Mouse (Mus musculus) thymus, postnatal 4 days (tissue): ENCODE results near the gene Ddit4l.
"Not testable (repeated sequence)": the region's sequence is repeated elsewhere in the genome, so short reads cannot be mapped to it uniquely, and the experiment has no call there.

ENCODE experiments used
- DNase-seq: peaks from one replicate; pipeline ENCODE4 v3.0.0; 2021

Gene Ddit4l

GRCm38 (mm10) chr3:137621312-137621711 lies at the start of gene Ddit4l:
Gene Ddit4l (plus strand): TSS chr3:137621612.
- not testable (repeated sequence) for DNase-seq

GRCm38 (mm10) chr3:137576146-137576545 lies 45.3 kb upstream of the Ddit4l start:
- DNase-seq: no peak

- DNase-seq: no peak
Measured at GRCm38 (mm10) chr3:137586376-137586969, 34.9 kb upstream of the Ddit4l start.

DNA sequence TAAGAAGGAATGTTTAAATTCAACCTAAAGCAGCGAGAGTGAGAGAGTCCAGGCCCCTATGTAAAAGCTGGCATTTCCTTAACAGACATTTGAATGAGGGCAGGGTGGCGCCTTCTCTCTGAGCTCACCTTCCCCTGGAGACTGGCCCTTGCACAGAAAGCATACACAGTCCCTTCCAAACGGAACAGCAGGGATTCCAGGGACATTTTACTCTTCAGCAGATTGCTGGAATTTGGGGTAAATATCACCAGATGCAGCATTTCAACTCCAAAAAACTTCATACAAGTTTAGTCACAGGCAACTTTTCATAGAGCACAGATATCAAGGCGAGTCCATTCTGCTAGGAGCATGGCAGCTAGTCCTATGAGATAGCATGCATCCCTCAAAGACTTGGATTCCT lies 31.6 kb upstream of the Ddit4l start:
- DNase-seq: no peak

- no peak for DNase-seq
Measured at GRCm38 (mm10) chr3:137594332-137594905, 27.0 kb upstream of the Ddit4l start.

DNA sequence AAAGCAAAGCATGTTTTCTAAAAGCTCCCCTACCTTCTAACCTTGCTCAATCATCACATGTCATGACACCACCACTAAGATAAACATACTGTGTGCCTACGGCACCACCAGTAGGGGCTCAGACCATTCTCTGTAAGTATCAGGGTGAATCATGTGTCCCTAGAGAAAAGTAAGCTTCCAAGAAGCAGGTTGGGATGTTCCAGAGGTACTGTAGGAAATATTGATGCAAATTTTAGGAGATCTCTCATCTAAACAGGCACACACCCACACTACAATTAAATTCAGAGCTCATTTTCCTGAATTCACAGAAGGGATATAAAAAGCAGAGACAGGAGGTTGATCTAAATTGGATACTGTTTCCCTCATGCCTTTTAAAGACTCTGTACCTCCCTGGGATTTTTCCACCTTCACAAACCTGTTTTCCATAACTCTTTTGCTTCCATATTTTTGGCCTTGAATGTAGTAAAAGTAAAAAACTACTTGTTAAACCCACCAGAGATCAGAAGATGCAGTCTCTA lies 12.4 kb upstream of the Ddit4l start:
- no peak for DNase-seq

DNA sequence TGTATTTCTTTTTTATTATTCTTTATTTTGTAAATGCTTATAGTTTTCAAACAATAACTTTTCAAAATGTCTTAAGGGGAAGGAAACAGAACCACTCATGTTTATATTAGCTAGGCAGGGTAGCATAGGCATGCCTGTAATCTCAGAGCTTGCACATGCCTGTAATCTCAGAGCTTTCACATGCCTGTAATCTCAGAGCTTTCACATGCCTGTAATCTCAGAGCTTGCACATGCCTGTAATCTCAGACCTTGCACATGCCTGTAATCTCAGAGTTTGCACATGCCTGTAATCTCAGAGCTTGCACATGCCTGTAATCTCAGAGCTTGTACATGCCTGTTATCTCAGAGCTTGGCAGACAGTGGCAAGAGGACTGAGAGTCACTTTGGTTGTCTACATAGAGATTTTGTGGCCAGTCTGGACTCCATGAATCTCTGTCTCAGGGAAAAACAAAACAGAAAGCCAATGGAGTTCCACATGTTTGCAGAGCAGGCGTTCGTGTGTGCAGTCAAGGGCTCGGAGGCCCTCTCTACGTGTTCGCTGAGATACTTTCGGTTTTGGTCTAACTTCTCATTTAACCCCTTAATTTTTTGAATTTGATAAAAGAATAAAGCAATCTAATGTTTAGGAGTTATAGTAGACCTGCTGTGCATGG lies 10.8 kb upstream of the Ddit4l start:
- no peak for DNase-seq

DNA sequence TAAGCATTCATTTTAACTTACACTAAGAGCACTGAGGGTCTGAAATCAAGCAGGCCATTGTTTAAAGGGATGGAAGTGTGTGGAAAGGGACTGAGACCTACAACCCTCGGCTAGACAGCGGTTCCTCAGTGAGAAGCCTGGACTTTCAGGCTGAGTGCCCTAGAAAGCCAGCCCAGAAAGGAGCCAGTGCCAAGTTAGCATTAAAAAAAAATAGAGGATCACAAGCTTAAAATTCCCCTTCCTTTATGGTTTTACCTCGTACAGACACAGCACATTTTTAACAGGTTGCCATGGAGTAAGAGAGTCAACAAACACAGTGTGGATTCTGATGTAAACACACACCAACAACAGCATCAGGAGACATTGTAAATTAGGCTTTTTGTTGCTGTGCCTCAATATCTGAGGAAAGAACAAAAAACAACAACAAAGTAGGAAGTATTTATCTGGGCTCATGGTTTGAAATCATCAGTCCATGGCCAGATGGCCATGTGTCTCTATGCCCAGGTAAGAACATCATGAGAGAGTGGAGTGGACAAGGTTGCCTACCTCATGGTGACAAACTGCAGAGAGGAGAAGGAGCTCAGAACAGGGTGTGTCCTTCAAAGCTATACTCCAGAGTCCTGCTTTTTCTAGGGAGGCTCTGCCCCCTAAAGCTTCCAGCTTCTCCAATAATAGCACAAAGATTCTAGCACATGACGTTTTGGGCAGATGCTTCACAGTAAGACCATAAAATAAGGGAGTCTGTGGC lies 10.1 kb upstream of the Ddit4l start:
- no peak for DNase-seq

DNA sequence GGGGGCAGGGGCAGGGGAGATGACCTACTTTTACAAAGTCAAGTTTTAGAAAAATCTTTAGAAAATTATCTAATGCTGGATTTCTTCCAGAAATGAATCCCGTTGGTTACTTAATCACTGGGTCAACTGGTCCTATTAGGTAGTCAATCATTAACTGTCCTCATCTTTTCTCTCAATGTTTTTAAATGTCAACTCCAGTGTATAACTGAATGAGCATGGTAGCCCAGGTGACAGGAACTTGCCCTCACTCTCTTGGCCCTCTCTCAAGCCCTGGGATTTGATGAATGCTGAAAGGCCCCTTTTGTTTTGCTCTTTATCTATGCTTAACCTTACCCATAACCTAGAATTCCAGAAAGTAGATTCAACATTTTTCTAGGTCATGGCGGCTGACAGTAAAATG lies 9.4 kb upstream of the Ddit4l start:
- no peak for DNase-seq

- DNase-seq: no peak
Measured at GRCm38 (mm10) chr3:137620540-137620939, 872 bp upstream of the Ddit4l start.

DNA sequence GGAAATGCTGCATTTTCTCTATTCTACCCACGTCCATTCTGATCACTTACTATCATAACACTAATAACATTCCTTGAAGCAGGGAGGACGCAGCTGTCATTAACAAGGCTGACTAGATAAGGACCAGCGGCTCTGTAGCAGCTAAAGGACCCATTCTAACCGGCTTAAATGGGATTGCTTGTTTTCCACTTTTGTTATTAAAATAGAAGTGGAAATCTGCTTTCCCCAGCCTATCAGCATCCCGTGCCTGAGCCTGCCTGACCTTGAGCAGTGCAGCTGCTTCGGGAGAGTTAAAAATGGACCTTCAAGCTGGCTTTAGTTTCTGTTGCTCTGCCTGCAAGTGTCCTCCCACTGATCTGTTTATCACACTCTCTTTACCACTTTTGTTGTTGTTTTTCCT lies 679 bp downstream of the Ddit4l start:
- no peak for DNase-seq

GRCm38 (mm10) chr3:137622895-137623580 lies 1.6 kb downstream of the Ddit4l start:
- DNase-seq: no peak

DNA sequence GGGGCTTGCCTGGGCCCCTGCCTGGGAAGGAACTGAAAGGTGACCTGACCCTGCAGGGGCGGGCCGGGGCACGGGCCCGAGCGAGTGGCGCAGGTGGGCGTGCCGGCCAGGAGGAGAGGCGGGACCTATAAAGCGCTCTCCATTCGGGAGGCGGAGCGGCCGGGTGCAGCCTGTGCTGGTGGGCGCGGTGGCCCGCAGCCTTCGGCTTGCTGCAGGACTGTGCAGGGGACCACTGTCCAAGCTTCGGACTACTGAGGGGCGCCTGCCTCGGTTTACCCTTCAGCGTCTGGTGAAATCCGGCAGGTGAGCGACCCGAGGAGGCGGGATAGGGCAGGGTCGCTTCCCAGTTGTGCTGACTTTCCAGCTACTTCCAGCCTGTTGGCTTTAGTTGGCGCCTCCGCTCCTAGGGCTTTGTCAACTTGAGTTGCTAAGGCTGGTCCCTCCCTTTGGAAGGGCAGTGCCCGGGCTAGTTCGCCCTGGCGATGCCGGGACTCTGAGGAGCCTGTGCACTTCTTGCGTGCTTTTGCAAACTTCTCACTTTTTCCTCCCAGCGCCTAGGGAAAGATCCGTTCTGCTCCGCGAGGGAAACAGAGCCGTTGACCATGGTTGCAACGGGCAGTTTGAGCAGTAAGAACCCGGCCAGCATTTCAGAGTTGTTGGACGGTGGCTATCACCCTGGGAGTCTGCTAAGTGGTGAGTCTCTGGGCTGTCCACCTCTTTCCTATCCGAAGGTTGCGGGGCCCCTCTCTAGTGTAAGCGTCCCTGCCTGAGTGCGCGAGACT lies 2.4 kb downstream of the Ddit4l start:
- peak; percentile 42 for DNase-seq

GRCm38 (mm10) chr3:137625054-137625453 lies 3.6 kb downstream of the Ddit4l start:
- no peak for DNase-seq

- no peak for DNase-seq
Measured at GRCm38 (mm10) chr3:137633726-137634125, 12.3 kb downstream of the Ddit4l start.

DNA sequence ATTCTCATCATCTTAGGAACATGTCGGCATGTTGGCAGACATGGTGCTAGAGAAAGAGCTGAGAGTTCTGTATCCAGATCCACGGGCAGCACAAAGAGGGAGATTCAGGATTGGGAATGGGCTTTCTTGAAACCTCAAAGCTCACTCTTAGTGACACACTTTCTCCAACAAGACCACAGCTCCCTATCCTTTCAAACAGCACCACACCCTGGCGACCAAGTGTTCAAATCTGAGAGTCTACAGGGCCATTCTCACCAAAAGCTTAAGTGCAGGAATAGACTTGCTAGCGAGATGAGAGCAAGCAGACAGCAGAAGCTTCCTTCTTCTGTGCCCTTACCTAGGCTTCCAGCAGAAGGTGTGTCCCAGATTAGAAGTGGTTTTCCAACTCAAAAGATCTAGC lies 15.2 kb downstream of the Ddit4l start:
- no peak for DNase-seq

DNA sequence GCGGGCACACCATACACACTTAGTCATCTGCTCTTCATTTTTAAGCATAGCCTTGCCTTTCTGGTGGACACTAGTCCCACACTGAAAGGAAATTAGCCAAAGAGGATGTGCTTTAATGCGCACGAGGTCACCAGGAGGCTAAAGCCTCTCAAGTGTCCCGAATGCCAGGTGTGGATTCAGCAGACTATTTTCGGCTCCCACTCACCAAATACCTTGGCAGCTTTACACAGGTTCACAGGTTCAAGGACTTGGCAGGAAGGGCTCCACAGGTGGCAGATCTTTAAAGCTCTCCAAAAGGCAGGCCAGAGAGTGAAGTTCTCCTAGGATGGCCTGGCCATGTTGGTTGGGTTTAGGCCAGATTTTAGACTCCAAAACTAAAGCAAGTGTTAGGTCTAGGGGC lies 19.8 kb downstream of the Ddit4l start:
- no peak for DNase-seq

GRCm38 (mm10) chr3:137642137-137642536 lies 20.7 kb downstream of the Ddit4l start:
- DNase-seq: no peak

DNA sequence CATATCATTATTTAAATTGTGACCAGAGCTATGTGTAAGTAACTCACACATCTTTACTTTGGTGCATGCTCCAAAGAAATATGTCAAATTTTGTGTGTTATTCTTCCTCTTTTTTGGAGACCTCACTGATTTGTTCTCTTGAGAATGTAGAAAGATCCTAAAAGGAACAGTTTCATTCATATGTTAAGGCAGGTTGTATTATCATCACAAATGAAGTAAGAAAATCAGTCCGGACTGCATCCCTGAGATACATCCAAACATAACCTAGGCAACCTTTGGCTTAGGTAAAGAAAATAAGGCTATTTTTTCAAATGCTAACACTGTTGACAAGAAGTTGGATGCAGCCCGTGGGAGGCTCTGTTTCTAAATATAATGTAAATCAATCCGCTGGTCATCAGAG lies 21.2 kb downstream of the Ddit4l start:
- DNase-seq: no peak

GRCm38 (mm10) chr3:137644081-137644480 lies 22.7 kb downstream of the Ddit4l start:
- no peak for DNase-seq

- no peak for DNase-seq
Measured at GRCm38 (mm10) chr3:137644947-137645346, 23.5 kb downstream of the Ddit4l start.

GRCm38 (mm10) chr3:137647427-137648100 lies 26.2 kb downstream of the Ddit4l start:
- no peak for DNase-seq
